ENCODE assay signal across 9 mouse cellular contexts in the genomic region with DNA sequence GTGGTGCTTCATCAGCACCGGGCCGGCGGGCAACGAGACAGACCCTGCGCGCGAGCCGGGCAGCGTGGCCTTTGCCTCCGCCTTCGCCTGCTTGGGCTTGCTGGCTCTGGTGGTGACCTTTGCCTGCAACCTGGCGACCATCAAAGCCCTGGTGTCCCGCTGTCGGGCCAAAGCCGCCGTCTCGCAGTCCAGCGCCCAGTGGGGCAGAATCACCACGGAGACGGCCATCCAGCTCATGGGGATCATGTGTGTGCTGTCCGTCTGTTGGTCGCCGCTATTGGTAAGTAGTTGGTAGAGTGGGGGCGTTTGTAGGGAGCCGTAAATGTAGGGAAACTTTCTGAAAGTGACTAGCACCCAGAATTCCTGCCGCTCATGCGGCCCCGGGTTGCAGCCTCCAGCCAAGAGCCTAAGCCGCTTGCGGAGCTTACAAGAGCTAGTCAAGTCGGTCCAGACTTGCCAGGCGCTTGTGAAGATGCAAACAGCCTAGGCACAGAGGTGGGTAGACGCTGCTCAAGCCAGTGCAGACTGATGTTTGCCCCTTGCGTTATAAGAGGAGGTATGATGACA. TPM values are rescaled to one million over a fixed set of nuclear protein-coding genes. Genes with fewer than 3 reads are reported as not detected.
DNase-seq lines count a peak whose midpoint lies in the region; ATAC-seq and TF ChIP-seq lines count a peak whose summit lies in the region.
"Had no signal": no experiment of that assay in that cellular context is flagged by ENCODE, and none has a peak within 500 bp of the region (broad histone marks: within the 10 kb centered on the region; RNA-seq: fewer than 3 reads in every experiment).

No protein-coding gene starts in this region.

- no peaks in the 10 kb centered on the region for H3K36me3 ChIP-seq in heart, embryonic 15.5 days
- H3K36me3 ChIP-seq in MEL (ENCODE audit: control insufficient read depth in 1 of 2, insufficient read depth in 2 of 2, low read length in 2 of 2) = no peaks in the 10 kb centered on the region
- H3K36me3 ChIP-seq in kidney, embryonic 14.5 days (ENCODE audit: control insufficient read depth, insufficient read depth, low read length) = no peaks in the 10 kb centered on the region
- no peaks in the 10 kb centered on the region for H3K36me3 ChIP-seq in midbrain, embryonic 14.5 days (ENCODE audit: control insufficient read depth, insufficient read depth, low read length)

- TF ChIP-seq CTCF in MEL (IDR thresholded peaks at IDR 0.05 in 2 of 3, conservative IDR thresholded peaks at IDR 0.05 in 1 of 3; ENCODE audit: control insufficient read depth in 1 of 3, insufficient read depth in 1 of 3, low read depth in 2 of 3, low read length in 3 of 3, poor library complexity in 1 of 3, severe bottlenecking in 1 of 3) = no peak
- TF ChIP-seq CTCF in embryonic fibroblast, embryonic 13.5 days (IDR thresholded peaks at IDR 0.05; ENCODE audit: borderline replicate concordance, insufficient read depth, low read length) = no peak

- H3K27me3 ChIP-seq in heart, embryonic 15.5 days = peaks cover 42% of the 10 kb centered on the region
- H3K27me3 ChIP-seq in MEL (ENCODE audit: control insufficient read depth in 1 of 2, insufficient read depth in 2 of 2, low read length in 2 of 2) = peaks cover 2 to 8% of the 10 kb centered on the region in 2 experiments; a peak in 3 of 4 replicates
- peaks cover 32% of the 10 kb centered on the region for H3K27me3 ChIP-seq in kidney, embryonic 14.5 days (ENCODE audit: control insufficient read depth, insufficient read depth, low read length)
- peaks cover 30% of the 10 kb centered on the region for H3K27me3 ChIP-seq in midbrain, embryonic 14.5 days (ENCODE audit: control insufficient read depth, insufficient read depth, low read length)

- peak overlapping the region; percentile 33; the same call in 1 of the 2 replicates for H3K9ac ChIP-seq in heart, embryonic 15.5 days
- H3K9ac ChIP-seq in MEL (ENCODE audit: control insufficient read depth, low read depth, low read length, poor library complexity, severe bottlenecking) = peak overlapping the region; percentile 44
- H3K9ac ChIP-seq in kidney, embryonic 14.5 days (ENCODE audit: low read depth, low read length) = peak overlapping the region; percentile 42
- H3K9ac ChIP-seq in midbrain, embryonic 14.5 days (replicated peaks; ENCODE audit: low read length) = peak overlapping the region; percentile 26; the same call in 1 of the 2 replicates

- no peak for TF ChIP-seq POLR2A in MEL (IDR thresholded peaks at IDR 0.05; ENCODE audit: control insufficient read depth in 1 of 2, insufficient read depth in 1 of 2, low read depth in 1 of 2, low read length in 2 of 2, poor library complexity in 1 of 2)
- no peak for TF ChIP-seq POLR2A in embryonic fibroblast, embryonic 13.5 days (IDR thresholded peaks at IDR 0.05; ENCODE audit: low read depth, low read length)

- DNase-seq in heart, adult 18-20 months = no peak
- peak; percentile 40 for DNase-seq in MEL (ENCODE audit: low read depth, low spot score)
- no peak for DNase-seq in midbrain, embryonic 14.5 days
- no peak for DNase-seq in ovary, adult 18-20 months (ENCODE audit: low spot score)
- no peak for DNase-seq in T-cell, adult 2 months (ENCODE audit: low spot score)

- TF ChIP-seq RAD21 in MEL (IDR thresholded peaks at IDR 0.05; ENCODE audit: low read depth, low read length) = no peak

- H3K27ac ChIP-seq in heart, embryonic 15.5 days = no peak overlapping the region
- H3K27ac ChIP-seq in MEL (ENCODE audit: control insufficient read depth, low read depth, low read length) = no peak overlapping the region
- no peak overlapping the region for H3K27ac ChIP-seq in embryonic fibroblast, embryonic 13.5 days (ENCODE audit: insufficient read depth, low read length)
- H3K27ac ChIP-seq in kidney, embryonic 14.5 days (ENCODE audit: low read depth, low read length) = no peak overlapping the region
- no peak overlapping the region for H3K27ac ChIP-seq in midbrain, embryonic 14.5 days (replicated peaks; ENCODE audit: low read depth, low read length)
- H3K27ac ChIP-seq: macrophage had no signal

- H3K9me3 ChIP-seq in heart, embryonic 15.5 days (replicated peaks) = no peaks in the 10 kb centered on the region
- H3K9me3 ChIP-seq in MEL (replicated peaks; ENCODE audit: insufficient read depth, low read length) = no peaks in the 10 kb centered on the region
- H3K9me3 ChIP-seq in kidney, embryonic 14.5 days (ENCODE audit: control insufficient read depth, low read length) = no peaks in the 10 kb centered on the region
- H3K9me3 ChIP-seq in midbrain, embryonic 14.5 days (ENCODE audit: control insufficient read depth, low read length) = no peaks in the 10 kb centered on the region

- ATAC-seq in heart, embryonic 15.5 days (replicated peaks; ENCODE audit: insufficient number of reproducible peaks, insufficient read depth, low FRiP score, low read depth) = peak; percentile 5; the same call in 1 of the 2 replicates
- 0 out of 2 replicates have a peak, but pooled peaks have one; percentile 38 for ATAC-seq in kidney, embryonic 14.5 days (ENCODE audit: low FRiP score, low TSS enrichment)
- ATAC-seq in midbrain, embryonic 14.5 days (ENCODE audit: low FRiP score, low TSS enrichment) = no peak; the same call in 1 of the 2 replicates

- no peak for TF ChIP-seq EP300 in MEL (IDR thresholded peaks at IDR 0.05; ENCODE audit: low read depth in 1 of 2, low read length in 2 of 2)

- H3K4me3 ChIP-seq in heart, embryonic 15.5 days = peak overlapping the region; percentile 55
- H3K4me3 ChIP-seq in MEL (ENCODE audit: control insufficient read depth in 1 of 2, insufficient read depth in 1 of 2, low read depth in 2 of 2, low read length in 2 of 2) = peak overlapping the region; percentile 44 to 53
- peak overlapping the region; percentile 34; the same call in 1 of the 2 replicates for H3K4me3 ChIP-seq in embryonic fibroblast, embryonic 13.5 days (ENCODE audit: insufficient read depth, low read length)
- H3K4me3 ChIP-seq in kidney, embryonic 14.5 days (ENCODE audit: low read length) = peak overlapping the region; percentile 49
- H3K4me3 ChIP-seq in midbrain, embryonic 14.5 days (replicated peaks; ENCODE audit: low read depth, low read length) = peak overlapping the region; percentile 45

- WGBS in heart, embryonic 15.5 days = 2% methylated on average over 34 of the region's 34 CpGs
- WGBS in kidney, embryonic 14.5 days = 3% methylated on average over 33 of the region's 34 CpGs
- 5% methylated on average over 34 of the region's 34 CpGs for WGBS in midbrain, embryonic 14.5 days

- peaks cover 15% of the 10 kb centered on the region for H3K4me1 ChIP-seq in heart, embryonic 15.5 days (replicated peaks)
- H3K4me1 ChIP-seq in MEL (ENCODE audit: control insufficient read depth in 1 of 2, insufficient read depth in 2 of 2, low read length in 2 of 2) = peaks cover 0 to 2% of the 10 kb centered on the region in 2 experiments; a peak in 2 of 4 replicates
- no peaks in the 10 kb centered on the region for H3K4me1 ChIP-seq in embryonic fibroblast, embryonic 13.5 days (ENCODE audit: control insufficient read depth, insufficient read depth, low read length)
- no peaks in the 10 kb centered on the region for H3K4me1 ChIP-seq in kidney, embryonic 14.5 days (ENCODE audit: control insufficient read depth, insufficient read depth, low read length)
- H3K4me1 ChIP-seq in midbrain, embryonic 14.5 days (ENCODE audit: control insufficient read depth, insufficient read depth, low read length) = peaks cover 8% of the 10 kb centered on the region; the same call in 1 of the 2 replicates

- H3K4me2 ChIP-seq in heart, embryonic 15.5 days = peak overlapping the region; percentile 92
- peak overlapping the region; percentile 80 for H3K4me2 ChIP-seq in kidney, embryonic 14.5 days (replicated peaks; ENCODE audit: low read depth, low read length)
- H3K4me2 ChIP-seq in midbrain, embryonic 14.5 days (ENCODE audit: low read length) = peak overlapping the region; percentile 81

- no peaks in the 10 kb centered on the region for H3K79me2 ChIP-seq in MEL (ENCODE audit: control insufficient read depth, insufficient read depth, low read length, poor library complexity)

TF ChIP-seq in MEL, 35 proteins besides CTCF, POLR2A, EP300 and RAD21:
- TF ChIP-seq SIN3A (IDR thresholded peaks at IDR 0.05; ENCODE audit: low read length) = 0 out of 2 replicates have a peak, but pooled peaks have one; percentile 15
- TF ChIP-seq E2F4 (IDR thresholded peaks at IDR 0.05; ENCODE audit: borderline replicate concordance, low read depth, low read length) = no peak

RNA-seq across cellular contexts. Expression of gene Ptger3, which starts 1.0 kb away (rescaled TPM):
- 3.4 and 5.2 TPM in 2 replicates for polyA plus RNA-seq in heart, embryonic 15.5 days (2015; fragmentation: Nextera tagmentation; extraction: Ambion mirVana)
- total RNA-seq in heart, adult 18-20 months (2021) = under 1 TPM; 0.69 to 0.85 TPM
- 5.2 and 6.8 TPM in 2 replicates for total RNA-seq in MEL (2012; rRNA removed)
- polyA plus RNA-seq in MEL (2012; ENCODE audit: insufficient read depth in 1 of 2, insufficient read length in 2 of 2, low read depth in 1 of 2, low replicate concordance in 2 of 2, missing spikeins in 1 of 2) = 1 to 10 TPM in 1 of 2 experiments, not detected in 1; 7.0 TPM
- polyA plus RNA-seq in embryonic fibroblast, embryonic 13.5 days (2011; ENCODE audit: insufficient read length, low read depth, missing spikeins) = 0.20 and 0.54 TPM in 2 replicates
- 2.4 and 4.1 TPM in 2 replicates for polyA plus RNA-seq in kidney, embryonic 14.5 days (2014; fragmentation: Nextera tagmentation; extraction: Ambion mirVana)
- polyA plus RNA-seq in midbrain, embryonic 14.5 days (2014; fragmentation: Nextera tagmentation; extraction: Ambion mirVana) = 2.0 and 2.6 TPM in 2 replicates

RNA-seq across cellular contexts. Expression of gene Zranb2, which starts 33.7 kb away (rescaled TPM):
- 58.7 and 67.3 TPM in 2 replicates for polyA plus RNA-seq in heart, embryonic 15.5 days (2015; fragmentation: Nextera tagmentation; extraction: Ambion mirVana)
- total RNA-seq in heart, adult 18-20 months (2021) = 10 to 100 TPM; 38.4 to 43.6 TPM
- total RNA-seq in MEL (2012; rRNA removed) = 96.6 and 98.4 TPM in 2 replicates
- 100 to 1,000 TPM in 1 of 2 experiments, 10 to 100 TPM in 1; 88.0 to 200 TPM for polyA plus RNA-seq in MEL (2012; ENCODE audit: insufficient read depth in 1 of 2, insufficient read length in 2 of 2, low read depth in 1 of 2, low replicate concordance in 2 of 2, missing spikeins in 1 of 2)
- polyA plus RNA-seq in embryonic fibroblast, embryonic 13.5 days (2011; ENCODE audit: insufficient read length, low read depth, missing spikeins) = 127 and 146 TPM in 2 replicates
- polyA plus RNA-seq in kidney, embryonic 14.5 days (2014; fragmentation: Nextera tagmentation; extraction: Ambion mirVana) = 102 and 119 TPM in 2 replicates
- polyA plus RNA-seq in midbrain, embryonic 14.5 days (2014; fragmentation: Nextera tagmentation; extraction: Ambion mirVana) = 120 and 121 TPM in 2 replicates
